Mouse (Mus musculus): Measurements from ENCODE around the gene Grid1. TPM values are rescaled to one million over a fixed set of nuclear protein-coding genes. Genes with fewer than 3 reads are reported as not detected.

Grid1 gene
- polyA plus RNA-seq, 1 experiment from 2014 or later, result 0.27 TPM

GRCm38 (mm10) chr14:35365177-35365944, 545.5 kb downstream of the Grid1 start:
- WGBS, result 72% methylated on average over 8 of the region's 8 CpGs
- DNase-seq (ENCODE audit: low spot score) (no peak), ATAC-seq (replicated peaks; ENCODE audit: insufficient number of reproducible peaks, low FRiP score, low TSS enrichment, low read depth) (no peak)
- Histone ChIP-seq H3K9me3 (replicated peaks; ENCODE audit: control insufficient read depth, low read length) (no peaks in the 10 kb centered on the region), H3K4me1 (ENCODE audit: control insufficient read depth, insufficient read depth, low read length) (no peaks in the 10 kb centered on the region), H3K36me3 (replicated peaks; ENCODE audit: control insufficient read depth, insufficient read depth, low read depth, low read length) (no peaks in the 10 kb centered on the region), H3K4me3 (ENCODE audit: low read depth, low read length) (no peak overlapping the region), H3K27me3 (ENCODE audit: control insufficient read depth, insufficient read depth, low read length) (no peaks in the 10 kb centered on the region), H3K27ac (replicated peaks; ENCODE audit: low read depth, low read length) (no peak overlapping the region), H3K9ac (replicated peaks; ENCODE audit: low read length) (no peak overlapping the region), H3K4me2 (ENCODE audit: low read depth, low read length) (no peak overlapping the region)

- no peaks in the 10 kb centered on the region for H3K9me3 ChIP-seq (replicated peaks; ENCODE audit: control insufficient read depth, low read length)
- 79% methylated on average over 3 of the region's 3 CpGs for WGBS
- no peak overlapping the region for H3K9ac ChIP-seq (replicated peaks; ENCODE audit: low read length)
- H3K36me3 ChIP-seq (replicated peaks; ENCODE audit: control insufficient read depth, insufficient read depth, low read depth, low read length), result no peaks in the 10 kb centered on the region
- H3K4me2 ChIP-seq (ENCODE audit: low read depth, low read length), result no peak overlapping the region
- no peak for ATAC-seq (replicated peaks; ENCODE audit: insufficient number of reproducible peaks, low FRiP score, low TSS enrichment, low read depth)
- no peaks in the 10 kb centered on the region for H3K4me1 ChIP-seq (ENCODE audit: control insufficient read depth, insufficient read depth, low read length)
- no peak overlapping the region for H3K4me3 ChIP-seq (ENCODE audit: low read depth, low read length)
- no peak for DNase-seq (ENCODE audit: low spot score)
- H3K27me3 ChIP-seq (ENCODE audit: control insufficient read depth, insufficient read depth, low read length), result no peaks in the 10 kb centered on the region
- no peak overlapping the region for H3K27ac ChIP-seq (replicated peaks; ENCODE audit: low read depth, low read length)
Measured at GRCm38 (mm10) chr14:35374374-35374773, 554.5 kb downstream of the Grid1 start.

GRCm38 (mm10) chr14:35393591-35393990, 573.7 kb downstream of the Grid1 start:
- Histone ChIP-seq H3K9ac (replicated peaks; ENCODE audit: low read length) (no peak overlapping the region), H3K9me3 (replicated peaks; ENCODE audit: control insufficient read depth, low read length) (no peaks in the 10 kb centered on the region), H3K36me3 (replicated peaks; ENCODE audit: control insufficient read depth, insufficient read depth, low read depth, low read length) (no peaks in the 10 kb centered on the region), H3K4me3 (ENCODE audit: low read depth, low read length) (no peak overlapping the region), H3K4me1 (ENCODE audit: control insufficient read depth, insufficient read depth, low read length) (no peaks in the 10 kb centered on the region), H3K27me3 (ENCODE audit: control insufficient read depth, insufficient read depth, low read length) (no peaks in the 10 kb centered on the region), H3K27ac (replicated peaks; ENCODE audit: low read depth, low read length) (no peak overlapping the region), H3K4me2 (ENCODE audit: low read depth, low read length) (no peak overlapping the region)
- ATAC-seq (replicated peaks; ENCODE audit: insufficient number of reproducible peaks, low FRiP score, low TSS enrichment, low read depth) (no peak), DNase-seq (ENCODE audit: low spot score) (no peak)
- WGBS, result 58% methylated on average over 4 of the region's 4 CpGs

- no peaks in the 10 kb centered on the region for H3K36me3 ChIP-seq (replicated peaks; ENCODE audit: control insufficient read depth, insufficient read depth, low read depth, low read length)
- H3K9ac ChIP-seq (replicated peaks; ENCODE audit: low read length), result no peak overlapping the region
- 83% methylated on average over 3 of the region's 3 CpGs for WGBS
- H3K27me3 ChIP-seq (ENCODE audit: control insufficient read depth, insufficient read depth, low read length), result no peaks in the 10 kb centered on the region
- H3K4me3 ChIP-seq (ENCODE audit: low read depth, low read length), result no peak overlapping the region
- H3K27ac ChIP-seq (replicated peaks; ENCODE audit: low read depth, low read length), result no peak overlapping the region
- DNase-seq (ENCODE audit: low spot score) (no peak), ATAC-seq (replicated peaks; ENCODE audit: insufficient number of reproducible peaks, low FRiP score, low TSS enrichment, low read depth) (no peak)
- no peaks in the 10 kb centered on the region for H3K4me1 ChIP-seq (ENCODE audit: control insufficient read depth, insufficient read depth, low read length)
- no peak overlapping the region for H3K4me2 ChIP-seq (ENCODE audit: low read depth, low read length)
- no peaks in the 10 kb centered on the region for H3K9me3 ChIP-seq (replicated peaks; ENCODE audit: control insufficient read depth, low read length)
Measured at GRCm38 (mm10) chr14:35404249-35404908, 584.5 kb downstream of the Grid1 start.

GRCm38 (mm10) chr14:35430259-35430658, 610.4 kb downstream of the Grid1 start:
- Histone ChIP-seq H3K9ac (replicated peaks; ENCODE audit: low read length) (no peak overlapping the region), H3K4me2 (ENCODE audit: low read depth, low read length) (no peak overlapping the region), H3K9me3 (replicated peaks; ENCODE audit: control insufficient read depth, low read length) (no peaks in the 10 kb centered on the region), H3K4me3 (ENCODE audit: low read depth, low read length) (no peak overlapping the region), H3K27me3 (ENCODE audit: control insufficient read depth, insufficient read depth, low read length) (no peaks in the 10 kb centered on the region), H3K36me3 (replicated peaks; ENCODE audit: control insufficient read depth, insufficient read depth, low read depth, low read length) (no peaks in the 10 kb centered on the region), H3K27ac (replicated peaks; ENCODE audit: low read depth, low read length) (no peak overlapping the region), H3K4me1 (ENCODE audit: control insufficient read depth, insufficient read depth, low read length) (no peaks in the 10 kb centered on the region)
- DNase-seq (ENCODE audit: low spot score) (no peak), ATAC-seq (replicated peaks; ENCODE audit: insufficient number of reproducible peaks, low FRiP score, low TSS enrichment, low read depth) (no peak)
- 87% methylated on average over 2 of the region's 2 CpGs for WGBS

GRCm38 (mm10) chr14:35453702-35454101, 633.8 kb downstream of the Grid1 start:
- H3K27me3 ChIP-seq (ENCODE audit: control insufficient read depth, insufficient read depth, low read length), result no peaks in the 10 kb centered on the region
- no peak overlapping the region for H3K9ac ChIP-seq (replicated peaks; ENCODE audit: low read length)
- no peak overlapping the region for H3K4me3 ChIP-seq (ENCODE audit: low read depth, low read length)
- H3K4me1 ChIP-seq (ENCODE audit: control insufficient read depth, insufficient read depth, low read length), result no peaks in the 10 kb centered on the region
- H3K4me2 ChIP-seq (ENCODE audit: low read depth, low read length), result no peak overlapping the region
- no peak for DNase-seq (ENCODE audit: low spot score)
- no peaks in the 10 kb centered on the region for H3K36me3 ChIP-seq (replicated peaks; ENCODE audit: control insufficient read depth, insufficient read depth, low read depth, low read length)
- H3K27ac ChIP-seq (replicated peaks; ENCODE audit: low read depth, low read length), result no peak overlapping the region
- no peaks in the 10 kb centered on the region for H3K9me3 ChIP-seq (replicated peaks; ENCODE audit: control insufficient read depth, low read length)
- 89% methylated on average over 7 of the region's 7 CpGs for WGBS
- no peak for ATAC-seq (replicated peaks; ENCODE audit: insufficient number of reproducible peaks, low FRiP score, low TSS enrichment, low read depth)

GRCm38 (mm10) chr14:35468254-35468653, 648.3 kb downstream of the Grid1 start:
- DNase-seq (ENCODE audit: low spot score) (no peak), ATAC-seq (replicated peaks; ENCODE audit: insufficient number of reproducible peaks, low FRiP score, low TSS enrichment, low read depth) (no peak)
- WGBS, result 73% methylated on average over 6 of the region's 6 CpGs
- Histone ChIP-seq H3K9ac (replicated peaks; ENCODE audit: low read length) (no peak overlapping the region), H3K4me3 (ENCODE audit: low read depth, low read length) (no peak overlapping the region), H3K27me3 (ENCODE audit: control insufficient read depth, insufficient read depth, low read length) (no peaks in the 10 kb centered on the region), H3K9me3 (replicated peaks; ENCODE audit: control insufficient read depth, low read length) (no peaks in the 10 kb centered on the region), H3K27ac (replicated peaks; ENCODE audit: low read depth, low read length) (no peak overlapping the region), H3K4me2 (ENCODE audit: low read depth, low read length) (no peak overlapping the region), H3K36me3 (replicated peaks; ENCODE audit: control insufficient read depth, insufficient read depth, low read depth, low read length) (no peaks in the 10 kb centered on the region), H3K4me1 (ENCODE audit: control insufficient read depth, insufficient read depth, low read length) (no peaks in the 10 kb centered on the region)

GRCm38 (mm10) chr14:35486017-35486416, 666.1 kb downstream of the Grid1 start:
- Histone ChIP-seq H3K27me3 (ENCODE audit: control insufficient read depth, insufficient read depth, low read length) (no peaks in the 10 kb centered on the region), H3K4me3 (ENCODE audit: low read depth, low read length) (no peak overlapping the region), H3K9ac (replicated peaks; ENCODE audit: low read length) (no peak overlapping the region), H3K4me1 (ENCODE audit: control insufficient read depth, insufficient read depth, low read length) (no peaks in the 10 kb centered on the region), H3K36me3 (replicated peaks; ENCODE audit: control insufficient read depth, insufficient read depth, low read depth, low read length) (no peaks in the 10 kb centered on the region), H3K9me3 (replicated peaks; ENCODE audit: control insufficient read depth, low read length) (no peaks in the 10 kb centered on the region), H3K27ac (replicated peaks; ENCODE audit: low read depth, low read length) (no peak overlapping the region), H3K4me2 (ENCODE audit: low read depth, low read length) (no peak overlapping the region)
- DNase-seq (ENCODE audit: low spot score), result no peak
- no peak for ATAC-seq (replicated peaks; ENCODE audit: insufficient number of reproducible peaks, low FRiP score, low TSS enrichment, low read depth)
- 67% methylated on average over 2 of the region's 2 CpGs for WGBS

Measured in embryonic facial prominence, embryonic 11.5 days (tissue).